Mouse (Mus musculus) 3134 (cell line): ENCODE data around the gene Snrnp70.

Source experiments
- DNase-seq: peaks from one replicate; pipeline ENCODE4 v3.0.0-alpha.2; 2011; ENCODE audit warnings: low spot score; ENCODE audit not compliant: insufficient read length; ENCODE audit errors: extremely low read depth

Gene Snrnp70

DNA sequence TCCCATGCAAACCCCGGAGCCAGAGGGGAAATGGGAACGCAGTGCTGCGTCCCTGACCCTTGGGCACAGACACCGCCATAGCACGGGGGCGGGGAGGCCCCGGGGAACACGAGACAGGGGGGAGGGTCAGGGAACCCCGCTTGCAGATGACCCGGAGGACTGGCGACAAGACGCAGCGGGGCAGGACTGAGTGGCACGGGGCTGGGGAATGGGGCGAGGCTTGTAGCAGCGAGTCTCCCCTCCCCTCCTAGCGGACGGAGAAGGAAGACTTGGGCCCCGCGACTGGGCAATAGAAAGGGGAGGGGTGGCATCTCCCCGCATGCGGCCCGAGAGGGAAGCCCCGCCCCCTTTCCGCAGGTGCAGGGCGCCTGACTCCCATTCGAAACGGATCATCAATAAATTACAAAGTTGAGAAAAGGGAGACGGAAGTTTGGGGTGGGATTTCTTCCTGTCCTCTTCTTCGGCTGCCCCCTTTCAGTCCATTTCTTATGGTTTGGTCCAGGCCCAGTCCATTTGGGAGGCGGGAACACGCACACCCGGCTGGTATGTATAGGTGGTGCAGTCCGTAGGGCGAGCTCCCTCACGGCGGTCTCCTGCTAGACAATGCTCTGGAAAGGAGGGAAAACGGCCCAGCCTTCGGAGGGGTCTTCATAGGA lies 56.0 kb downstream of the Snrnp70 start:
- peak; percentile 89 for DNase-seq

DNA sequence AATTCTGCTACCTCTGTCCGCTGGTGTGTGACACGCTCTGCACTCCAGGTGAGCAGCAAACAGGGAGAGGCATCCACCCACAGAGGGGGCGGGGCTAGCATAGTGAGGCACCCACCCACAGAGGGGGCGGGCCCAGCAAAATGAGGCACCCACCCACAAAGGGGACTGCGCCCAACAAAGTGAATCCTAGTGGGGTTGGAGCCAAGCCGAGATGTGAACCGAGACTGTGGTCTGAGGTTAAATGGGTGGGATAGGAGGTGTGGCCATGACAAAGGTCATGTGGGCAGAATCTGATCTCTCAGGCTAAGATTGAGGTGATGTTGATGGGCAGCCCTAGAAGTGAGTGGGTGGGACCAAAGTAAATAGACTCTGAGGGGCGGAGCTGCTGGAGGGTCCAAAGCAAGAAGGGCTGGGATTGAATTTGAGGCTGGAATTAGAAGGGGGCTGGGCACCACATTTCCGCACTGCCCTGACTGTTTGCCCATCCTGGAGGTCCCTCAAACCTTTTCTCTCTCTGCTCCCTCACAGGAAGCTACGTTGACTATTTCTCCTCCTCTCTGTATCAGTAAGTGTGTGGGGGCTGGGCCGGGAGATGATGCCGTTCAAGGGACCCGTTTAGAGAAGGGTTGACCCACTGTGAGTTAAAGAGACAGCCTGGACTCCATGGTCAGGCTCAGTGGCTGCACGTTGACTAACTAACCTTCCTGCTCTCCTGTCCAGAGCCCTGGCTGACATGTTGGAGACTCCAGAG lies 57.2 kb downstream of the Snrnp70 start:
- DNase-seq = no peak

DNA sequence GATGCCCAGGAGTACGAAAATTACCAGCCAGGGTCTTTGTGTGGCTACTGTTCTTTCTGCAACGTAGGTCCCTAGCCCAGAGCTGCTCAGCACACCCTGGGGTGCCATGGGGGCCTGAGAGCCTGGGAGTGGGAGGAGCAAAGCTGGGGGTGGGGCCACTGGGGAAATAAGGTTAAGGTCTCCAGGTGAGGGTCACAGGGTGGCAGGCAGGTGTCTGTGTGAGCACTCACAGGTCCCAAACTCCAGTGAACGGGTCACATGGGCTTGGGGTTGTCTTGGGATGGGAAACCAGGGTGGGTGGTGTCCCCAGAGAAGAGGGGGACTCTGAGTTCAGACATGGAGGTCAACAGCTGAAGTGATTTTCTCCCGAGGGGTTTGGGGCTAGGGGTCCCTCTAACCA lies 58.1 kb downstream of the Snrnp70 start:
- DNase-seq = no peak

DNA sequence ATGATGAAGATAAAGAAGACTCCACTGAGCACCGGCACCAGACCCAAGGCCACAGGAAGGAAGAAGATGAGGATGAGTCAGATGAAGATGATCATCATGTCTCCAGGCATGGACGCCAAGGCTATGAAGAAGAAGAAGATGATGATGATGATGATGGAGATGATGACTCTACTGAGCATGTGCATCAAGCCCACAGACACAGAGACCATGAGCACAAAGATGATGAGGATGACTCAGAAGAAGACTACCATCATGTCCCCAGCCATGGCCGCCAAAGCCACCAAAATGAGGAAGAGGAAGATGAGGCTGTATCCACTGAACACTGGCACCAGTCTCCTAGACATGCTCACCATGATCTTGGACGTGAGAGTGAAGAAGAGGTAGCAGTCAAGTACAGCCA lies 59.2 kb downstream of the Snrnp70 start:
- no peak for DNase-seq

DNA sequence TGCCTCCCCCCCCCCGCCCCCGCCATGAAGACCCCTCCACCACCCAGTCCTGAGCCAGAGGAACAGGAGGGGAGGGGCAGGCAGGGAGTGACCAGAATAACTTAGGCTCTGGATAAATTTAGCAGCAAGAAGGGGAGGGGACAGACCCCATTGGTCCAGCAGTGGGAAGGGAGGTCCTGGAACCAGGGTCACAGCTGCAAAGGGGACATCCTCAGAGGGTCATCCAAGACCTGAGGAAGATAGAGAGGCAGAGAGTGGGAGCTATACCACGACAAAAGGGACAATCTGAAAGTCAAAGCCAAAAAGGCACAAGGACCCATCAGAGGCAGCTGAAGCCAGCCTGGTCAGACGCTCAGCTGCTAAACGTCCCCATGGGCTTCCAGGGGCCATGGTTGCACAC lies 60.5 kb downstream of the Snrnp70 start, which contains the start of gene Hrc:
Hrc (plus strand) TSS at position 235 of the 400 bp plus-strand sequence.
- no peak for DNase-seq

DNA sequence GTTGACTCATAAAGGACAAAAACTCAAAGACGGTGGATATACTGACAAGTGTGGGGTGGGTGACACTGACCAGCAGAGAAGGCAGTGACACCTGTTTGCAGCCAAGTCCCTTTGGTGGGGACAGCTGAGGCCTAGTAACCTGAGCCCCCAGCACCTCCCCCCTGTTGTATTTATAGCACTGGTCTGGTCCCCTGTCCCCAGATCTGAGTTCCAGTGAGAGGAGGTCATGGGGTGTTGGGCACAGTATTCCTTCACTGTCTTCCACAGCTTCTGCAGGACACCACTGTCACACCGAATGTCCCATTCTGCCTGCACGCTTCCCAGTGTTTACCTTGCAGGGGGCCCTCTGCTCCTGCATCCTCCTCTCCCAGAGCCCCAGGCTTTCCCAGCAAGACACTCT lies 60.9 kb downstream of the Snrnp70 start:
- no peak for DNase-seq

DNA sequence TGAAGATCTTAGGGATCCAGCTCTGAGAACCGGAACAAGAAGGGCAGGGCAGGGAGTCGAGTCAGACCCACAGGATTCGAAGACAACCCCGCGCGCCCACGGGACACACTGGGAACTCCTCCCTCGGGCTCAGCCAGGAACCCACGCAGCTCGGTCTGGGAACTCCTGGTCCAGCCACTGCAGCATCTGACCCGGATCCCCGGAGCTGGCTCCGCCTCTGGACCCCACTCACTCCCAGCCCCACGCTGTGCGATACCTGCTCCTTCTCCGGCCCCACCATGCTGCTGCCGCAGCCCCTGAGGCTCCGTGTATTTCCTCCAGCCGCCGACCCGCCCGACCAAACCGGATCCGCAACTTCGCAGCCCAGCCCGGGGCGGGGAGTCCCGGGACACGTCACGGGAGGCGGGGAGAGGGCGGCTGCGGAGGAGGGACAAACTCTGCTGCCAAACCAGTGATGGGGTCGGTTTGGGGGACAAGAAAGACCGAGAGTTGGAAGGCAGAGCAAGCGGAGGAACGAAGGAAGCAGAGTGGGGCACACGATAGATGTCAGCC lies 62.0 kb downstream of the Snrnp70 start, which contains the start of gene Trpm4:
Trpm4 (minus strand) TSS at position 350 of the 552 bp plus-strand sequence.
- DNase-seq = peak; percentile 85

DNA sequence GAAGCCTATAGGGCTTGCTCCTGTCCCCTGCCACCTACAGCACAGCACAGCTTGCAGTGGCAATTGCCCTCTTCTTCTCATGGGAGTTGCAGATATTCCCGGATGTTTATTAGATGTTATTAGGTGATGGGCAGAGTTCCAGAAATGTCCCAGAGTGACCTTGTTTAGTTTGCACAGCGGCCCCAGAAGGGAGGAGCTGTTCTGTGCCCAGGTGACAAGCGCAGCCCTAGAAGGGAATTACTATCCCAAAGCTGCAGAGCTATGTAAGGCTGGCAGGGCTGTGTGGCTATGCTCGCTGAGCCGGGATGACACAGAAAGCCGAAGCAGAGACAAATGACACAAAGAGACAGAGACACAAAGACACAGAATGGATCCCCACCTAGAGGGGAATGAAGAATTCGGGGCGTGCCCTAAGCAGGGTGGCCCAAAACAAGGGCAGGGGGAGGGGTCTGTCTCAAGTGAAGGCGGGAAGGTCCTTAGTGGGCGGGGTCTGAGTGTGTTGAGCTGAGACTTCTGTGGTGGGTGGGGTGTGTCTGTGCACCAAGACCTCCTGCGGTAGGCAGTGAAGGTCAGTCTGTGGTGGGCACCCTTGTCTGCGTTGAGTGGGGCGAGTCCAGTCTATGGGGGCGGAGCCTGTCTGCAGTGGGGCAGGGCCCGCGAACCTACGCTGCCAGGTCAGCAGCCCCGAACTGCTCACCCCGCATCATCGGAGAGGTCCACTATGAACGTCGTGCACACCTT lies 62.7 kb downstream of the Snrnp70 start:
- DNase-seq = no peak

DNA sequence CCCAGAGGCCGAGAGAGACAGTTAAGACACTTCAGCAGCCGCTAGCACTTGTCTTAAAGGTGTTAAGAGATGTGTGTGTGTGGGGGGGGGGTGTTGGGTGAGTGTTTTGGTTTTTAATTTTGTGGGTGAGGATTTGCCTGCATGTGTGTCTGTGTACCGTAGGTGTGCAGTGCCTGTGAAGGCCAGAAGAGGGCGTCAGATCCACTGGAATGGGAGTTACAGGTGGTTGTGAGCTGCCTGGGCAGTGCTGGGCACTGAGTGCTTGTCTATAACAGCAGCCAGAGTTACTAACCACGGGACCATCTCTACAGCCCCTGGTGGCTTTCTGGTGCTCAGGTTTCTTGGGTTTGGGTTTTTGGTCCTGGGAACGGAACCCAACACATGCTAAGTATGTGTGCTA lies 64.0 kb downstream of the Snrnp70 start:
- DNase-seq = no peak

DNA sequence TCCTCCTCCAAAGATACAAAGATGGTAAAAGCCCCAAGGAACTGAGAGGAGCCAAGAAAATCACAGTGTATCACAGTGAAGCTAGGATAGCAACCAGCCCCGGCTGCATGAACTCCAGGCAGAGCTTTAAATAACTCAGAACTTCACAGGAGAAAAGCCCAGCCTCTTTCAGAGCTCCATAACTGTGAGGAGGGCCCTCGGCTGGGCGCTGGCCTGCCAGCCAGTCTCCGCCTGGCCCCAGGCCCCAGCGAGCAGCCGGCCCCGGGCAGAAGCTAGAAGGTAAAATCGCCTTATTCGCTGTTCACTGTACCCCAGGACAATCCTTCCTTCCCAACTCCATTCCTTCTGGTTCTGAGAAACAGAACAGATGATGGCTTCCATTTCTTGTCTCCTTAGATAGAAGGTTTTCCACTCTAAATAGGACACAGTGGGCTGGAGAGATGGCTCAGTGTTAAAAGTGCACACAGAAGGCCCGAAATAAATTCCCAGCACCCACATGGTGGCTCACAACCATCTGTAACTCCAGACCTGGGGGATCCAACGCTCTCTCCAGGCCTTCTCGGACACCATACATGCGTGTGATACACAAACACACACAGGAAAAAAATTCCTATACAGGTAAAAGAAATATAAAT lies 66.6 kb downstream of the Snrnp70 start:
- no peak for DNase-seq
